Mouse (Mus musculus) spleen, adult 2 months (tissue): ENCODE measurements around the gene Ctf2.

Experiments
- CTCF ChIP-seq: fragments of 200-500 bp; IDR thresholded peaks from 2 replicates; pipeline ENCODE4 v1.5.1; 2011; ENCODE audit warnings: mild to moderate bottlenecking, inconsistent platforms; ENCODE audit not compliant: insufficient read depth, insufficient read length, insufficient replicate concordance; ENCODE audit errors: extremely low read depth
- POLR2A ChIP-seq: fragments of 200-500 bp; IDR thresholded peaks from 2 replicates; pipeline ENCODE4 v1.6.1; 2011; ENCODE audit warnings: low read depth, low read length, inconsistent platforms

GRCm38 (mm10) chr7:127709261-127709979 is 22.5 kb downstream of the Ctf2 start:
- TF ChIP-seq CTCF (no peak), POLR2A (no peak)
